Comparison of ENCODE assay signal across 11 mouse cellular contexts in genomic region chr12:110974295-110974694, GRCm38 (mm10). TPM values are rescaled to one million over a fixed set of nuclear protein-coding genes. Genes with fewer than 3 reads are reported as not detected.
DNase-seq lines count a peak whose midpoint lies in the region; ATAC-seq lines count a peak whose summit lies in the region.
"Had no signal": no experiment of that assay in that cellular context is flagged by ENCODE, and none has a peak within 500 bp of the region (broad histone marks: within the 10 kb centered on the region; RNA-seq: fewer than 3 reads in every experiment).

No protein-coding gene starts in this region.

- no peak overlapping the region for H3K4me2 ChIP-seq in hindbrain, embryonic 12.5 days (replicated peaks)
- no peak overlapping the region for H3K4me2 ChIP-seq in hindbrain, embryonic 16.5 days (ENCODE audit: low read length)
- H3K4me2 ChIP-seq: limb, embryonic 13.5 days had no signal

- no peak overlapping the region for H3K27ac ChIP-seq in hindbrain, embryonic 12.5 days
- no peak overlapping the region for H3K27ac ChIP-seq in hindbrain, embryonic 16.5 days (ENCODE audit: low read depth, low read length)
- H3K27ac ChIP-seq: limb, embryonic 13.5 days had no signal

- ATAC-seq in cerebellum, adult (ENCODE audit: insufficient number of reproducible peaks, low FRiP score, low TSS enrichment): no peak
- ATAC-seq in megakaryocyte progenitor cell, adult 5-6 weeks (replicated peaks; ENCODE audit: poor library complexity): peak; percentile 79
- ATAC-seq in hindbrain, embryonic 12.5 days (ENCODE audit: low FRiP score): no peak
- no peak for ATAC-seq in hindbrain, embryonic 16.5 days
- ATAC-seq: CD4-positive, CD25-positive, alpha-beta regulatory T cell, adult 4 months had no signal

- peaks cover 9% of the 10 kb centered on the region for H3K4me1 ChIP-seq in hindbrain, embryonic 12.5 days
- peaks cover 10% of the 10 kb centered on the region for H3K4me1 ChIP-seq in hindbrain, embryonic 16.5 days (ENCODE audit: control insufficient read depth, insufficient read depth, low read depth, low read length)

- no peak overlapping the region for H3K9ac ChIP-seq in hindbrain, embryonic 12.5 days
- no peak overlapping the region for H3K9ac ChIP-seq in hindbrain, embryonic 16.5 days (ENCODE audit: low read depth, low read length)
- H3K9ac ChIP-seq: limb, embryonic 13.5 days had no signal

- DNase-seq in cerebellum, postnatal 25 days: peak; percentile 49 to 53
- peak; percentile 90 for DNase-seq in c-Kit-positive CD71-positive TER-119-negative erythroid progenitor cells, embryonic 14.5 days (ENCODE audit: low read depth)
- peak; percentile 70 to 76 for DNase-seq in heart, postnatal 10 days
- DNase-seq in kidney, postnatal 14 days: no peak
- DNase-seq: kidney, adult 9 months had no signal

- intact Hi-C loops in heart, postnatal 10 days (cut with DNase I): no loop called here

- no peaks in the 10 kb centered on the region for H3K9me3 ChIP-seq in hindbrain, embryonic 12.5 days (replicated peaks)
- no peaks in the 10 kb centered on the region for H3K9me3 ChIP-seq in hindbrain, embryonic 16.5 days (ENCODE audit: control insufficient read depth, low read length)
- H3K9me3 ChIP-seq: limb, embryonic 13.5 days had no signal

- H3K27me3 ChIP-seq in hindbrain, embryonic 12.5 days: no peaks in the 10 kb centered on the region
- no peaks in the 10 kb centered on the region for H3K27me3 ChIP-seq in hindbrain, embryonic 16.5 days (replicated peaks; ENCODE audit: control insufficient read depth, insufficient read depth, low read length)
- H3K27me3 ChIP-seq: limb, embryonic 13.5 days had no signal

- peaks cover 39% of the 10 kb centered on the region for H3K36me3 ChIP-seq in hindbrain, embryonic 12.5 days
- H3K36me3 ChIP-seq in hindbrain, embryonic 16.5 days (ENCODE audit: control insufficient read depth, insufficient read depth, low read length): peaks cover 19% of the 10 kb centered on the region

- no peak overlapping the region for H3K4me3 ChIP-seq in hindbrain, embryonic 12.5 days
- H3K4me3 ChIP-seq in hindbrain, embryonic 16.5 days (ENCODE audit: low read length): no peak overlapping the region
- H3K4me3 ChIP-seq: limb, embryonic 13.5 days had no signal

- WGBS in hindbrain, embryonic 12.5 days: 88% methylated on average over 7 of the region's 7 CpGs
- WGBS in hindbrain, embryonic 16.5 days: 91% methylated on average over 7 of the region's 7 CpGs

RNA-seq across cellular contexts. Expression of gene Ankrd9, which starts 4.5 kb away (rescaled TPM):
- 10 to 100 TPM; 35.4 to 70.2 TPM for total RNA-seq in heart, postnatal 10 days (2021)
- total RNA-seq in megakaryocyte progenitor cell, adult 5-6 weeks (2015): 1.1 and 1.4 TPM in 2 replicates
- total RNA-seq in megakaryocyte progenitor cell, adult 5-6 weeks (2017): 1.8 and 4.6 TPM in 2 replicates
- polyA plus RNA-seq in hindbrain, embryonic 12.5 days (2016; fragmentation: Nextera tagmentation; extraction: Ambion mirVana): 10.0 and 11.2 TPM in 2 replicates
- polyA plus RNA-seq in hindbrain, embryonic 16.5 days (2015; fragmentation: Nextera tagmentation; extraction: Ambion mirVana): 12.2 and 14.2 TPM in 2 replicates

Comparison
In these comparisons a context has a peak if more than half of its experiments do, and no peak if none do; other contexts are left out.
1. RNA of gene Ankrd9, which starts 4.5 kb away (total RNA-seq): 35.4 to 70.2 TPM in heart, postnatal 10 days; 1.1 to 4.6 TPM in megakaryocyte progenitor cell, adult 5-6 weeks; every median in the first group is over 4 times any median in the second.